Mouse (Mus musculus) forebrain, embryonic 13.5 days (tissue): ENCODE data around the gene Kpna7. TPM values are rescaled to one million over a fixed set of nuclear protein-coding genes. Genes with fewer than 3 reads are reported as not detected.

Experiments
- ATAC-seq: fragments of 200-750 bp; cut with Nextera tagmentation; 2 replicates; pipeline ENCODE4 v1.8.0; 2017
- H3K27ac ChIP-seq: fragments of 300-500 bp; sonication (generic); 2 replicates; pipeline ENCODE4 v1.5.1; 2015; ENCODE audit warnings: inconsistent platforms, mild to moderate bottlenecking, moderate library complexity
- H3K27me3 ChIP-seq: fragments of 300-500 bp; sonication (generic); 2 replicates; pipeline ENCODE4 v1.6.1; 2015; ENCODE audit warnings: mild to moderate bottlenecking, inconsistent platforms
- H3K36me3 ChIP-seq: fragments of 300-500 bp; sonication (generic); 2 replicates; pipeline ENCODE4 v1.6.1; 2015; ENCODE audit warnings: mild to moderate bottlenecking, inconsistent platforms; ENCODE audit not compliant: poor library complexity, severe bottlenecking
- H3K4me1 ChIP-seq: fragments of 300-500 bp; sonication (generic); 2 replicates; pipeline ENCODE4 v1.6.1; 2015; ENCODE audit warnings: inconsistent platforms
- H3K4me2 ChIP-seq: fragments of 300-500 bp; sonication (generic); 2 replicates; pipeline ENCODE4 v1.6.1; 2015; ENCODE audit warnings: inconsistent platforms, mild to moderate bottlenecking, moderate library complexity
- H3K4me3 ChIP-seq: fragments of 300-500 bp; sonication (generic); 2 replicates; pipeline ENCODE4 v1.5.1; 2015; ENCODE audit warnings: mild to moderate bottlenecking, inconsistent platforms
- H3K9ac ChIP-seq: fragments of 300-500 bp; sonication (generic); 2 replicates; pipeline ENCODE4 v1.6.1; 2015; ENCODE audit warnings: mild to moderate bottlenecking, inconsistent platforms
- H3K9me3 ChIP-seq: fragments of 300-500 bp; sonication (generic); replicated peaks from 2 replicates; pipeline ENCODE4 v1.6.1; 2016; ENCODE audit warnings: inconsistent platforms
- WGBS: fragments of 180-500 bp; shearing (Covaris S2); methylation state at CpG from one replicate; pipeline ENCODE4 v1.1.7; 2015; 5-methylcytosine and 5-hydroxymethylcytosine counted together
- polyA plus RNA-seq: library from polyadenylated mRNA; unstranded; fragments of >200 nt; fragmentation: Nextera tagmentation; extraction: Ambion mirVana; gene quantifications from 2 replicates; pipeline ENCODE4 v1.2.1, GENCODE M21; 2015

The Kpna7 gene
- polyA plus RNA-seq, 1 experiment from 2014 or later = not detected

- no peaks in the 10 kb centered on the region for H3K27me3 ChIP-seq
- H3K4me3 ChIP-seq = no peak overlapping the region
- H3K4me1 ChIP-seq = no peaks in the 10 kb centered on the region
- no peak overlapping the region for H3K4me2 ChIP-seq
- H3K36me3 ChIP-seq = no peaks in the 10 kb centered on the region
- 94% methylated on average over 15 of the region's 15 CpGs for WGBS
- H3K9ac ChIP-seq = no peak overlapping the region
- no peak for ATAC-seq
- H3K9me3 ChIP-seq = no peaks in the 10 kb centered on the region
- no peak overlapping the region for H3K27ac ChIP-seq
Measured at GRCm38 (mm10) chr5:145008878-145009659, 74.8 kb downstream of the Kpna7 start.

GRCm38 (mm10) chr5:145005596-145005995, 78.2 kb downstream of the Kpna7 start:
- 89% methylated on average over 6 of the region's 6 CpGs for WGBS

GRCm38 (mm10) chr5:145004495-145004894, 79.3 kb downstream of the Kpna7 start:
- H3K9ac ChIP-seq = no peak overlapping the region
- no peaks in the 10 kb centered on the region for H3K4me1 ChIP-seq
- H3K9me3 ChIP-seq = no peaks in the 10 kb centered on the region
- H3K27me3 ChIP-seq = no peaks in the 10 kb centered on the region
- no peak overlapping the region for H3K4me2 ChIP-seq
- WGBS = 90% methylated on average over 9 of the region's 9 CpGs
- no peak overlapping the region for H3K27ac ChIP-seq
- H3K4me3 ChIP-seq = no peak overlapping the region
- no peaks in the 10 kb centered on the region for H3K36me3 ChIP-seq
- no peak for ATAC-seq

More at GRCm38 (mm10) chr5:145005596-145005995, 78.2 kb downstream of the Kpna7 start:
- Histone ChIP-seq H3K27ac (no peak overlapping the region), H3K9ac (no peak overlapping the region), H3K27me3 (no peaks in the 10 kb centered on the region), H3K4me1 (no peaks in the 10 kb centered on the region), H3K9me3 (no peaks in the 10 kb centered on the region), H3K4me2 (no peak overlapping the region), H3K36me3 (no peaks in the 10 kb centered on the region), H3K4me3 (no peak overlapping the region)
- no peak for ATAC-seq

GRCm38 (mm10) chr5:145003362-145003761, 80.5 kb downstream of the Kpna7 start:
- Histone ChIP-seq H3K27ac (no peak overlapping the region), H3K4me1 (no peaks in the 10 kb centered on the region), H3K4me2 (no peak overlapping the region), H3K9me3 (no peaks in the 10 kb centered on the region), H3K9ac (no peak overlapping the region), H3K4me3 (no peak overlapping the region), H3K27me3 (no peaks in the 10 kb centered on the region), H3K36me3 (no peaks in the 10 kb centered on the region)
- 86% methylated on average over 3 of the region's 3 CpGs for WGBS
- ATAC-seq = no peak

- no peak overlapping the region for H3K27ac ChIP-seq
- H3K4me3 ChIP-seq = no peak overlapping the region
- no peaks in the 10 kb centered on the region for H3K27me3 ChIP-seq
- ATAC-seq = no peak
- 38% methylated on average over 2 of the region's 2 CpGs for WGBS
- H3K36me3 ChIP-seq = no peaks in the 10 kb centered on the region
- no peak overlapping the region for H3K9ac ChIP-seq
- H3K4me2 ChIP-seq = no peak overlapping the region
- no peaks in the 10 kb centered on the region for H3K4me1 ChIP-seq
- H3K9me3 ChIP-seq = no peaks in the 10 kb centered on the region
Measured at GRCm38 (mm10) chr5:144998491-144998890, 85.3 kb downstream of the Kpna7 start.

- no peak for ATAC-seq
- Histone ChIP-seq H3K36me3 (no peaks in the 10 kb centered on the region), H3K4me2 (no peak overlapping the region), H3K9ac (no peak overlapping the region), H3K9me3 (no peaks in the 10 kb centered on the region), H3K4me1 (no peaks in the 10 kb centered on the region), H3K4me3 (no peak overlapping the region), H3K27me3 (no peaks in the 10 kb centered on the region), H3K27ac (no peak overlapping the region)
- WGBS = 83% methylated on average over 5 of the region's 5 CpGs
Measured at GRCm38 (mm10) chr5:144990481-144990880, 93.3 kb downstream of the Kpna7 start.

- ATAC-seq = no peak
- H3K36me3 ChIP-seq = no peaks in the 10 kb centered on the region
- 35% methylated on average over 2 of the region's 2 CpGs for WGBS
- H3K4me2 ChIP-seq = no peak overlapping the region
- H3K4me1 ChIP-seq = no peaks in the 10 kb centered on the region
- no peaks in the 10 kb centered on the region for H3K27me3 ChIP-seq
- no peak overlapping the region for H3K9ac ChIP-seq
- no peaks in the 10 kb centered on the region for H3K9me3 ChIP-seq
- no peak overlapping the region for H3K4me3 ChIP-seq
- H3K27ac ChIP-seq = no peak overlapping the region
Measured at GRCm38 (mm10) chr5:144990051-144990450, 93.8 kb downstream of the Kpna7 start.

GRCm38 (mm10) chr5:144989061-144989405, 94.8 kb downstream of the Kpna7 start:
- Histone ChIP-seq H3K9me3 (peaks cover 4% of the 10 kb centered on the region; the same call in 1 of the 2 replicates), H3K36me3 (no peaks in the 10 kb centered on the region), H3K27ac (no peak overlapping the region), H3K9ac (no peak overlapping the region), H3K27me3 (no peaks in the 10 kb centered on the region), H3K4me1 (no peaks in the 10 kb centered on the region), H3K4me2 (no peak overlapping the region), H3K4me3 (no peak overlapping the region)
- no peak for ATAC-seq
- 91% methylated on average over 4 of the region's 4 CpGs for WGBS

GRCm38 (mm10) chr5:144988340-144989060, 95.3 kb downstream of the Kpna7 start:
- no peaks in the 10 kb centered on the region for H3K4me1 ChIP-seq
- H3K4me2 ChIP-seq = no peak overlapping the region
- no peak for ATAC-seq
- no peak overlapping the region for H3K27ac ChIP-seq
- H3K27me3 ChIP-seq = no peaks in the 10 kb centered on the region
- H3K9me3 ChIP-seq = peaks cover 4% of the 10 kb centered on the region; the same call in 1 of the 2 replicates
- H3K9ac ChIP-seq = no peak overlapping the region
- H3K4me3 ChIP-seq = no peak overlapping the region
- H3K36me3 ChIP-seq = no peaks in the 10 kb centered on the region
- WGBS = 54% methylated on average over 9 of the region's 9 CpGs

GRCm38 (mm10) chr5:144987561-144987960, 96.3 kb downstream of the Kpna7 start:
- H3K9ac ChIP-seq = no peak overlapping the region
- peaks cover 4% of the 10 kb centered on the region; the same call in 1 of the 2 replicates for H3K9me3 ChIP-seq
- no peak overlapping the region for H3K27ac ChIP-seq
- no peak overlapping the region for H3K4me2 ChIP-seq
- no peaks in the 10 kb centered on the region for H3K27me3 ChIP-seq
- ATAC-seq = no peak
- WGBS = 92% methylated on average over 13 of the region's 13 CpGs
- no peaks in the 10 kb centered on the region for H3K4me1 ChIP-seq
- no peaks in the 10 kb centered on the region for H3K36me3 ChIP-seq
- no peak overlapping the region for H3K4me3 ChIP-seq

GRCm38 (mm10) chr5:144984839-144985238, 99.0 kb downstream of the Kpna7 start:
- Histone ChIP-seq H3K4me1 (no peaks in the 10 kb centered on the region), H3K4me2 (no peak overlapping the region), H3K36me3 (no peaks in the 10 kb centered on the region), H3K9ac (no peak overlapping the region), H3K27me3 (no peaks in the 10 kb centered on the region), H3K27ac (no peak overlapping the region), H3K9me3 (peaks cover 4% of the 10 kb centered on the region; the same call in 1 of the 2 replicates), H3K4me3 (no peak overlapping the region)
- ATAC-seq = no peak
- WGBS = 94% methylated on average over 5 of the region's 5 CpGs

- no peak for ATAC-seq
- WGBS = 93% methylated on average over 3 of the region's 3 CpGs
Measured at GRCm38 (mm10) chr5:144983227-144983626, 100.6 kb downstream of the Kpna7 start.

More at GRCm38 (mm10) chr5:144983227-144983626, 100.6 kb downstream of the Kpna7 start:
- Histone ChIP-seq H3K27ac (no peak overlapping the region), H3K4me2 (no peak overlapping the region), H3K4me3 (no peak overlapping the region), H3K9me3 (peaks cover 4% of the 10 kb centered on the region; the same call in 1 of the 2 replicates), H3K4me1 (no peaks in the 10 kb centered on the region), H3K36me3 (no peaks in the 10 kb centered on the region), H3K9ac (no peak overlapping the region), H3K27me3 (no peaks in the 10 kb centered on the region)
